Mouse (Mus musculus): Measurements from ENCODE around the gene Evi2a. TPM values are rescaled to one million over a fixed set of nuclear protein-coding genes. Genes with fewer than 3 reads are reported as not detected.

Gene Evi2a
- polyA plus RNA-seq (2014; fragmentation: Nextera tagmentation; extraction: Ambion mirVana) = 2.8 and 3.4 TPM in 2 replicates

DNA sequence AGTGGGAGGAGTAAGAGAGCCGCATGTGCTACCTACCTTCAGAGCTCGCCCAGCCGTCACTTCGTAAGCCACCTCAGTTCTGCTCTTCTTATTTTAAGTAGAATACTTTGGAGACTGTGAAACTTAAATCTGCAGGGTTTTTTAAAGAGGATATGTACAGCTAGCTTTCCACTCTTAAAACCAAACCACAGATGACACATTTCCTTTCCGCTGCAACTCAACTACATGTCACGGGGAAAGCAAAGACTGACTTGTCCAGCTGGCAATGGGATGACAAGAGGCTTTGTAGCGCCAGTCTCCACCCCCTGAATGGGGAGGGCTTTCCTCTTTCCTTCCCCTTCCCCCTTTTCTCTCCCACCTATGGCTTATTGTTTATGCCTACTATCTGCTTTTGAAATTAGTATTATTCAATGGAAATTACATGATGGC, at the start of gene Evi2a, which contains the start of gene Evi2:
Evi2a (minus strand) TSS at position 277 of the 429 bp plus-strand sequence.
Evi2 (minus strand) TSS at position 257 of the 429 bp plus-strand sequence.
- Histone ChIP-seq H3K27ac (ENCODE audit: low read depth) (no peak within 1 kb of the TSS), H3K4me2 (no peak within 1 kb of the TSS), H3K9me3 (ENCODE audit: low read depth, low read length) (no peaks in the 10 kb centered on the region), H3K36me3 (ENCODE audit: insufficient read depth) (peaks cover 18% of the 10 kb centered on the region; the same call in 1 of the 2 replicates), H3K27me3 (ENCODE audit: insufficient read depth, low read length) (no peaks in the 10 kb centered on the region), H3K4me3 (ENCODE audit: low read depth, low read length) (no peak within 1 kb of the TSS), H3K4me1 (ENCODE audit: insufficient read depth) (no peaks in the 10 kb centered on the region), H3K9ac (no peak within 1 kb of the TSS)
- WGBS = 84% methylated on average over 7 of the region's 7 CpGs
- ATAC-seq (ENCODE audit: insufficient read depth) (no peak), DNase-seq (no peak)
- no peak for TF ChIP-seq CTCF (IDR thresholded peaks at IDR 0.05; ENCODE audit: low read depth)

DNA sequence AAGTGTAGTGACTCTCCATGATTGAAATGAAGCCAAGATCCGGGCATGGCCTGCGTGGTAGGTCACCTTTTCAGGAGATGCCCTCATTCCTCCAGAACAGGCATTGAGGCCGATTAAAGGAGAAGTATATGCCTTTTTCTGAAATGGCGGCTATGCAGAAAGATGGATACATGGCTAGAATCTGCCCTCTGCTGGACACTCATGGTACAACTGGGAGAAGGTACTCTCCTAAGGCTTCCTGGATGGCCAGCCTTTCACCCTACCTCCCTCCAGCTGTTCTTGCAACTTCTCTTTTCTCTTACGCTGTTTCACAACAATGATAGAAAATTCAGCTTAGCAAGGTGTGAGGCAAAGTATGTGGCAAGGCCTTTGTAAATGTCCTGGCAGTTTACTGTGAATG, 47.3 kb upstream of the Evi2a start:
- H3K27me3 ChIP-seq (ENCODE audit: insufficient read depth, low read length) = no peaks in the 10 kb centered on the region
- peak; percentile 81 for TF ChIP-seq CTCF (IDR thresholded peaks at IDR 0.05; ENCODE audit: low read depth)

DNA sequence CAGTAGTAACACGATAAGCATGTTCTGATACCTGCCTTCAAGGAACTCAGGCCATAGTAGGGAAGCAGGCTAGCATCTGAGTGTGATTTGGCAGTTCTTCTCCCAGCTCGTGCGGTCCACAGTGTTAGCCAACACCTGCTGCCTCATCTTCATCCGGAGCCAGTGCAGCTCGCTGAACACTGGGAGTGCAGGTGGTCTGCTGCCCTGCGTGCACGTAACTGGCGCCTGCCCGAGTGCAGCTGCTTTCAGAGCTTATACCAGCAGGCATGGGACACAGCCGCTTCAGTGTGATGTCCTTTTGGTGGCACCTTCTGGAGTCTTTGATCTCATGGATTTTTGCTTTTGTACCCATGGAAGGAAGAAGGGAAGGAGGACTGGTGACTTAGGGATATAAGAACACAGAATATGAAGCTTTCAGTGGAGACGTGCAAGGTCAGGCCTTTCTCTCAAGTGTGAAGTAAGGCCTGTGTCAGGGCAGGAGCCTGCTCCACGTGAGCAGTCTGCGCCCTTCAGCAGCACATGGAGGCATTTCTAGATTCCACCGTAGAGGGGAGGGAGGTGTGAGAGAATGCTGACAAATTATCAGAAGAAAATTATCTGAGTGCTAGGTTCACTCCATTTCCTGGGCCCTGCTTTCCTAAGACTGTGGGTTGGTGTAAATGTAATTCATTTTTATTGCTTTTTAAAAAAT, 45.1 kb upstream of the Evi2a start:
- no peaks in the 10 kb centered on the region for H3K27me3 ChIP-seq (ENCODE audit: insufficient read depth, low read length)
- H3K36me3 ChIP-seq (ENCODE audit: insufficient read depth) = peaks cover 64% of the 10 kb centered on the region
- no peaks in the 10 kb centered on the region for H3K9me3 ChIP-seq (ENCODE audit: low read depth, low read length)
- H3K4me2 ChIP-seq = no peak overlapping the region
- no peak overlapping the region for H3K9ac ChIP-seq
- no peaks in the 10 kb centered on the region for H3K4me1 ChIP-seq (ENCODE audit: insufficient read depth)
- H3K27ac ChIP-seq (ENCODE audit: low read depth) = no peak overlapping the region
- DNase-seq (no peak), ATAC-seq (ENCODE audit: insufficient read depth) (no peak)
- no peak for TF ChIP-seq CTCF (IDR thresholded peaks at IDR 0.05; ENCODE audit: low read depth)
- WGBS = 76% methylated on average over 14 of the region's 14 CpGs
- no peak overlapping the region for H3K4me3 ChIP-seq (ENCODE audit: low read depth, low read length)

More for the DNA sequence above, 47.3 kb upstream of the Evi2a start:
- H3K4me3 ChIP-seq (ENCODE audit: low read depth, low read length) = no peak overlapping the region
- ATAC-seq (ENCODE audit: insufficient read depth) (peak; percentile 52; the same call in 1 of the 2 replicates), DNase-seq (peak; percentile 88)
- H3K4me1 ChIP-seq (ENCODE audit: insufficient read depth) = no peaks in the 10 kb centered on the region
- H3K9me3 ChIP-seq (ENCODE audit: low read depth, low read length) = no peaks in the 10 kb centered on the region
- peaks cover 50% of the 10 kb centered on the region for H3K36me3 ChIP-seq (ENCODE audit: insufficient read depth)
- no peak overlapping the region for H3K9ac ChIP-seq
- no peak overlapping the region for H3K4me2 ChIP-seq
- H3K27ac ChIP-seq (ENCODE audit: low read depth) = no peak overlapping the region
- WGBS = 41% methylated on average over 5 of the region's 5 CpGs

DNA sequence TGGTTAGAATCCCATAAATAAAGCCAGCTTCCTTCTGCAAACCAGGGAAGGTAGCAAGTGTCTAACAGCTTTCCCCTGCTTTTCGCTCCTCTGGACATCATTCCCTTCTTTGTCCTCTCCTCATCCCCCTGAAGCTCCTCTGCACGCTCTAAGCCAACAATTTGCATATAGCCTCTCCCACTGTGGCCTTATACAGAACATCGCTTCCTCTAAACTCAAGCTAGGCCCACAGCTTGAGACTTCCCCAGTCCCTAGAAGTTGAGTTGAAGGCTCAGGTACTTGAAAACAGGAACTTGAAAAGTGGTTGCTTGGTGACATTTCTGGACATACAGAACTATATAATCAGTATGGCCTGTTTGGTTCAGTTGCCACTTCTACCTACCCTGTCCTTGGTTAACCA, 43.4 kb upstream of the Evi2a start:
- H3K4me2 ChIP-seq = no peak overlapping the region
- no peaks in the 10 kb centered on the region for H3K4me1 ChIP-seq (ENCODE audit: insufficient read depth)
- no peaks in the 10 kb centered on the region for H3K9me3 ChIP-seq (ENCODE audit: low read depth, low read length)
- H3K27ac ChIP-seq (ENCODE audit: low read depth) = no peak overlapping the region
- ATAC-seq (ENCODE audit: insufficient read depth) (no peak), DNase-seq (no peak)
- no peak overlapping the region for H3K4me3 ChIP-seq (ENCODE audit: low read depth, low read length)
- no peak for TF ChIP-seq CTCF (IDR thresholded peaks at IDR 0.05; ENCODE audit: low read depth)
- no peak overlapping the region for H3K9ac ChIP-seq
- WGBS = 83% methylated on average over 3 of the region's 3 CpGs
- no peaks in the 10 kb centered on the region for H3K27me3 ChIP-seq (ENCODE audit: insufficient read depth, low read length)
- H3K36me3 ChIP-seq (ENCODE audit: insufficient read depth) = peaks cover 74% of the 10 kb centered on the region

DNA sequence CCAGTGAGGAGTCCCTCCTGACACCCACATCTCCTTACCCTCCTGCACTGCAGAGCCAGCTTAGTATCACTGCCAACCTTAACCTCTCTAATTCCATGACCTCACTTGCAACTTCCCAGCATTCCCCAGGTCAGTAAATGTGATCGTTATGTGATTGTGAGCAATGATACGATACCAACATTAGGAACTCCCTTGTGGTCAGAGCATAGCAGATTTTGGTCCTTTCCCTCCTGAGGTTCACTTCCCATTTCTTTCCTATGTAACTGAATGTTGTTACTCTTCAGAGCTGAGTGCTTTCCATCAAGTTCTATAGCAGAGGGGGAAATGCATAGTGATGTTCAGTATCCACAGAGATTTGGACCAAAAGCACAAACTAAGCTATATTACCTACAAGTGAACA, 39.9 kb upstream of the Evi2a start:
- no peak for TF ChIP-seq CTCF (IDR thresholded peaks at IDR 0.05; ENCODE audit: low read depth)
- ATAC-seq (ENCODE audit: insufficient read depth) (no peak), DNase-seq (no peak)
- no peak overlapping the region for H3K9ac ChIP-seq
- H3K4me2 ChIP-seq = no peak overlapping the region
- H3K4me3 ChIP-seq (ENCODE audit: low read depth, low read length) = no peak overlapping the region
- H3K36me3 ChIP-seq (ENCODE audit: insufficient read depth) = peaks cover 86% of the 10 kb centered on the region
- 90% methylated on average over 2 of the region's 2 CpGs for WGBS
- no peak overlapping the region for H3K27ac ChIP-seq (ENCODE audit: low read depth)
- H3K4me1 ChIP-seq (ENCODE audit: insufficient read depth) = no peaks in the 10 kb centered on the region
- no peaks in the 10 kb centered on the region for H3K9me3 ChIP-seq (ENCODE audit: low read depth, low read length)
- H3K27me3 ChIP-seq (ENCODE audit: insufficient read depth, low read length) = no peaks in the 10 kb centered on the region

DNA sequence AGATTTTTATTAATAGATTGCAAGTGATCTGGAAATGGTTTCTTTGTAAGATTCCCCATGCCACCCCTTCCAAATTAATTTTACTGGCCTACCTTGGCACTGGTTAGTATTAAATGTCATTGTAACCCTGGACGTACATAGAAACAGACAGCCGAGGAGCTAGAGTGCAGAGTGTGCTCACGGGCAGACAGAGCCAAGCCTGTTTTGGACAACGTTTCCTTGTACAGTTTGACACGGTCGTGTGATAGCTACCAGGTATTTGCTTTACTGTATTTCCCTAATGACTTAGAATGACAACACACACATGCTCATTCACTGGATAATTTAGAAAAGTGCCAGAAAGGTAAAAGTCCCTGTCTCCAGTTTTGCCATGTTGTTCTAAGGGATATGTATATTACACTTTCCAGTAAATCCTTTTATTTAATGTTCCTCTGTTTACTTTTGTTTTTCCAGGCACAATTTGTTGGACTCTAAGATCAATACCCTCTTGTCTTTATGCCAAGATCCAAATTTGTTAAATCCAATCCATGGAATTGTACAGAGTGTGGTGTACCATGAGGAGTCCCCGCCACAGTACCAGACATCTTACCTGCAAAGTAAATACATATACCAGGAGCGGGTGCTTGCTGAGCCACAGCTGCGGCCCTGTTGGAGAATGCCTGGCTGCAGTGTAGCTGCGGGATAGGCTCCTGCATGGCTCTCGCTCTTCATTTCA, 37.9 kb upstream of the Evi2a start:
- no peaks in the 10 kb centered on the region for H3K4me1 ChIP-seq (ENCODE audit: insufficient read depth)
- H3K9me3 ChIP-seq (ENCODE audit: low read depth, low read length) = no peaks in the 10 kb centered on the region
- DNase-seq (no peak), ATAC-seq (ENCODE audit: insufficient read depth) (no peak)
- WGBS = 86% methylated on average over 11 of the region's 11 CpGs
- H3K27ac ChIP-seq (ENCODE audit: low read depth) = no peak overlapping the region
- peaks cover 75% of the 10 kb centered on the region for H3K36me3 ChIP-seq (ENCODE audit: insufficient read depth)
- H3K27me3 ChIP-seq (ENCODE audit: insufficient read depth, low read length) = no peaks in the 10 kb centered on the region
- no peak for TF ChIP-seq CTCF (IDR thresholded peaks at IDR 0.05; ENCODE audit: low read depth)
- H3K9ac ChIP-seq = no peak overlapping the region
- H3K4me3 ChIP-seq (ENCODE audit: low read depth, low read length) = no peak overlapping the region
- no peak overlapping the region for H3K4me2 ChIP-seq

DNA sequence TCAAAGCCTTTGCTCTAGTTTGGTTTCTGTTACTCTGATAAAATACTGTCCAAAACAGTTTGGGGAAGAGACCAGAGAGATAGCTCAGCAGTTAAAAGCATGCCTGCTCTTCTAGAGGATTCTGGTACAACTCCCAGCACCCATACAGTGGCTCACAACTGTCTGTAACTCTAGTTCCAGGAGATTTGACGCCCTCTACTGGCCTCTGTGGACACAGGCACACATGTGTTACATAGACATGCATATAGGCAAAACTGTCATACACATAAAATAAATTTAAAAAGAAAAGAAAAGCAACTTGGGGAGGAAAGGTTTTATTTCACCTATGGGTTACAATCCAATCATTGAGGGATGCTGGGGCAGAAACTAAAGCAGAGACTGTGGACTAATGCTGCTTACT, 36.5 kb upstream of the Evi2a start:
- Histone ChIP-seq H3K36me3 (ENCODE audit: insufficient read depth) (peaks cover 73% of the 10 kb centered on the region), H3K9ac (no peak overlapping the region), H3K4me1 (ENCODE audit: insufficient read depth) (no peaks in the 10 kb centered on the region), H3K4me3 (ENCODE audit: low read depth, low read length) (no peak overlapping the region), H3K9me3 (ENCODE audit: low read depth, low read length) (no peaks in the 10 kb centered on the region), H3K4me2 (no peak overlapping the region), H3K27ac (ENCODE audit: low read depth) (no peak overlapping the region), H3K27me3 (ENCODE audit: insufficient read depth, low read length) (no peaks in the 10 kb centered on the region)
- TF ChIP-seq CTCF (IDR thresholded peaks at IDR 0.05; ENCODE audit: low read depth) = 0 out of 2 replicates have a peak, but pooled peaks have one; percentile 10
- 57% methylated on average over 1 of the region's 1 CpGs for WGBS
- ATAC-seq (ENCODE audit: insufficient read depth) (no peak), DNase-seq (no peak)

Data from lung, embryonic 14.5 days (tissue).